Mouse (Mus musculus) heart, embryonic 14.5 days (tissue): ENCODE measurements around the gene Dusp8. TPM values are rescaled to one million over a fixed set of nuclear protein-coding genes. Genes with fewer than 3 reads are reported as not detected.

Experiments used
- polyA plus RNA-seq: library from polyadenylated mRNA; unstranded; fragments of >200 nt; fragmentation: Nextera tagmentation; extraction: Ambion mirVana; gene quantifications from 2 replicates; pipeline ENCODE4 v1.2.1, GENCODE M21; 2014

Dusp8 gene
- polyA plus RNA-seq, 1 experiment from 2014 or later = 16.7 TPM

Other genes starting within 250 kb of the Dusp8 start
- 41.5 and 41.7 TPM in 2 replicates for gene Tollip, start 177.3 kb downstream of the Dusp8 start, polyA plus RNA-seq
- gene Brsk2, start 146.1 kb downstream of the Dusp8 start, polyA plus RNA-seq = 0.27 and 0.69 TPM in 2 replicates
- 46.8 and 48.9 TPM in 2 replicates for gene Mob2, start 34.8 kb downstream of the Dusp8 start, polyA plus RNA-seq
- not detected in 2 replicates for gene Gm45618, start 24.9 kb upstream of the Dusp8 start, polyA plus RNA-seq
- gene Gm39115, start 40.2 kb upstream of the Dusp8 start, polyA plus RNA-seq = not detected in 2 replicates
- gene Gm45337, start 48.8 kb upstream of the Dusp8 start, polyA plus RNA-seq = not detected in 2 replicates
- gene Gm29735, start 61.3 kb upstream of the Dusp8 start, polyA plus RNA-seq = not detected in 2 replicates
- not detected in 2 replicates for gene Gm4553, start 69.9 kb upstream of the Dusp8 start, polyA plus RNA-seq
- not detected in 2 replicates for gene Krtap5-2, start 80.2 kb upstream of the Dusp8 start, polyA plus RNA-seq
- not detected in 2 replicates for gene Gm10153, start 94.5 kb upstream of the Dusp8 start, polyA plus RNA-seq
- not detected in 2 replicates for gene Krtap5-3, start 105.5 kb upstream of the Dusp8 start, polyA plus RNA-seq
- gene Gm7579, start 116.0 kb upstream of the Dusp8 start, polyA plus RNA-seq = not detected in 2 replicates
- not detected in 2 replicates for gene Krtap5-5, start 134.1 kb upstream of the Dusp8 start, polyA plus RNA-seq
- not detected in 2 replicates for gene Gm40460, start 145.2 kb upstream of the Dusp8 start, polyA plus RNA-seq
- gene Gm2431, start 162.5 kb upstream of the Dusp8 start, polyA plus RNA-seq = not detected in 2 replicates
- gene Gm4559, start 178.5 kb upstream of the Dusp8 start, polyA plus RNA-seq = not detected in 2 replicates
- not detected in 2 replicates for gene Krtap5-1, start 201.3 kb upstream of the Dusp8 start, polyA plus RNA-seq
- 0.19 TPM in 1 of 2 replicates, not detected in the other for gene Krtap5-4, start 207.7 kb upstream of the Dusp8 start, polyA plus RNA-seq